Mouse (Mus musculus): ENCODE results near the gene 4931409K22Rik. TPM values are rescaled to one million over a fixed set of nuclear protein-coding genes. Genes with fewer than 3 reads are reported as not detected.

4931409K22Rik gene
- total RNA-seq (2021): not detected

DNA sequence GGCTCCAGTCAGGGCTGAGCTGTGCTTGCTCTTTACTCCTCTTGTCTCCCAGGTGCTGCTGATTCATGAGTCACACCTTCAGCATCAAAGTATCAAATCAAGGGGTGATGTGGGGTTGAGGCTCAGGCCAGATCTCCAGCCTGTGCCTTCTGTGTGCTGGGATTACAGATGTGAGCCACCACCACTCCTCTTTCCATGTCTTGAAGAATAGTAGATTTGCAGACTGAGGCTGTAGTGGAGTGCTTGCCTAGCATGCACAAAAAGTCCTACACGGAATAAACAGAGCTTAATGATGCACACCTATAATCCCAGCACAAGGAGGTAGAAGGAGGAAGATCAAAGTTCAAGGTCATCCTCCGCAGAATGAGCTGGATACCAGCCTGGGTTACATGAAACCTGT is at the start of gene 4931409K22Rik:
Gene 4931409K22Rik, minus strand, starts transcription at position 101 of the 400 bp plus-strand sequence.
- no peak for DNase-seq (ENCODE audit: extremely low spot score in 1 of 2, low spot score in 2 of 2)
- intact Hi-C loops (cut with DNase I): no loop called here

DNA sequence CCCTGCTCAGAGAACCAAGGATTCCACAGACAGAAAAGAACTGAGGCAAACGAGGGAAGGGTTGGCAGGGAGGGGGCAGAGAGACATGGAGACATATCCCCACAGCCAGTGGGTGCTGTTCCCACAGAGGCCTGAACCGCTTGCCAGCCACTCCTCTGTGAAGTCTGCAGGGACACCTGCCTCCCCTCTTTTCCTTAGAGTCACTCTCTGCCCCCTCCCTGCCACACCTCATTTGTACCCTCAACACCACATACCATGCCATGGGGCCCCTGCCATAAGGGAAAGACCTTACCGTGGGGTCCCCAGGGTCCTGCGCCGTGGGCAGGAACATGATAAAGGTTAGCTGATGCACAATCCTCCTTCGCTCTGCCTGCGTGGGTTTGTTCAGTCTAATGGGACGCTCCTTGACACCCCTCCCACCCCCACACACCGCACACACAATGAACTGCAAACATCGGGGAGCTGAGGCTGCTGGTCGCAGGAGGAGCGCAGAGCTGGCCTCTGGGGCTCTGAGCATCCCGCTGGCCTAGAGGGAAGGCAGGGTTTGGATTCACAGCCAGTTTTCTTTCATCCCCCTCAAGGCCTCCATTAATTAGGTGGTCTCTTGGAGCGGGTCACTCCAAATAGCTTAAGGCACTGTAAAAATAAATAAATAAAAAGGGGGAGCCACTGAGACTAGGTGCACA is 49.5 kb upstream of the 4931409K22Rik start:
- peak in 1 of 2 experiments; percentile 31 for DNase-seq (ENCODE audit: extremely low spot score in 1 of 2, low spot score in 2 of 2)
- intact Hi-C loops (cut with DNase I): no loop called here

DNA sequence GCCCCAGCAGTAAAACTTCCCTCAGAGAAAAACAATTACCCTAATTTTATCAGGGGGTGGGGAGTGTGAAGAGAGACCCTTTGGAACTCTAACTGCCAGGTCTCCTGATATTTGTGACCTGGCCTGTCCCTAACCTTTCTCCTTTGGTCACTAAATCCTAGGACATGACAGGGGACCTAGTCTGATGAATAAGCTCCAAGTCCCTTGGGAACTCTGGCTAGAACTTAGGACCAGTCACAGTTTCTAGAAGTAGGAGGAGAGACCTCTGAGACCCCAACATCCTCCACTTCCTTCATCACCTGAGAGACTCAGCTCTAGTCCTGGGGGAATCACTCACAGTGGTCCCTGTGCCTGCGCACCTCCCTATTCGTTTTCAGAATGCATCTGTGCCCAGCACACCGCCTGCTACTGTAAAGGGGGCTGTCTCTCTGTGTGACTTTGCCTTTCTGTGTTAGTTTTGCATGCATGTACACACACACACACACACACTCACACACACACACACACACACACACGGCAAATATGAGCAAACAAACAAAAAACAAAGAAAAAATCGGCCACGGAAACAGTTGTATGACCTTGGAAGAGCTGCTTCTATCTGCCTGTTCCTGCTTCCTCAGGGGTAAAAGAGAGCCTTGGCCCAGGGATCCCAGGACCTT is 48.8 kb upstream of the 4931409K22Rik start:
- DNase-seq (ENCODE audit: extremely low spot score in 1 of 2, low spot score in 2 of 2): no peak

DNA sequence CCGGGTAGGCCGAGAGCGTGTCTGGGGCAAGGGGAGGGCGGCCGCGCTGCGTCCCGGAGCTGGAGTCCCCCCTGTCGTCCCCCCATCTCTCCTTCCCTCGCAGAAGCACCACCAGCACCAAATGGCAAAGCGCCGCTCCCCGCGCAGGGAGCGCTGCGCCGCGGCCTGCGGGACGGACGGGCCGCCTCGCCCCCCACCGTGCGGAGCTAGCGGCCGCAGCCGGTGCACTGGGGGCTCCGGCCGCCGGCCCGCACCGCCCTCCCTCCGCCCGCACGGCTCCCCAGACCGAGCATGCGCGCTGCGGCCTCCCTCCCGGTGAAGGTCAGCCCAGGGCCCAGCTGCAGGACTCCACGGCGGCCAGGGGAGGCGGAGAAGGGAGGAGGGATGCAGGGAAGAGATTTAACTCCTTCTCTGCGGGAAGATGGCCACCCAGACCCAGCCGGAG is 48.1 kb upstream of the 4931409K22Rik start:
- intact Hi-C loops (cut with DNase I): no loop called here
- peak in 1 of 2 experiments; percentile 92 for DNase-seq (ENCODE audit: extremely low spot score in 1 of 2, low spot score in 2 of 2)

More for the DNA sequence above, 48.8 kb upstream of the 4931409K22Rik start:
- intact Hi-C loops (cut with DNase I): no loop called here

DNA sequence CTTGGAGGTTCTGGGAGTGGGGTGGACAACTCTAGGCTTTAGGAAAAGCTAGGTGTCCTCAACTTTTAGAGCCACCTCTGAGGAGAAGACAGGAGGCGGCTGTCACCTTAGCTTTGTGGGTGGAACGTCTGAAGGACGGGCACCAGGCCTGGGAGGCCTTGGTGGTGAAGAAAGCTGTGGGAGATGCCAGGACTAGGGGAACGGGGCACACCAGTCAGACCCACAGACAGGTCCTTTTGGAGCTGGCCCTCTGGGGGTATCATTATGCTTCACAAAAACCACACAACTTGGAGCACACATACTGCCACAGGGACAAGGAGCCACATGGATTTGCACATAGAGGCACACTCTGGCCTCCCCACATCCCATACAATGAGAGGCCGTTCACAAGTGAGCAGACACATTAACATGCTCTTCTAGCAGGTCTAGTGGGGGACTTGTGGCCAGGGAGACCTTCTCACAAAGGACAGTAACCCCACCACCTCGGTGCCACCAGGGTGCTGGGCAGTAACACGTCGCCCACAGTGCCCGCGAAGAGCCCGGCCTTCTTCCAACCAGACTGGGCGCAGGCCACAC is 47.6 kb upstream of the 4931409K22Rik start:
- peak in 1 of 2 experiments; percentile 23 for DNase-seq (ENCODE audit: extremely low spot score in 1 of 2, low spot score in 2 of 2)
- intact Hi-C loops (cut with DNase I): no loop called here

DNA sequence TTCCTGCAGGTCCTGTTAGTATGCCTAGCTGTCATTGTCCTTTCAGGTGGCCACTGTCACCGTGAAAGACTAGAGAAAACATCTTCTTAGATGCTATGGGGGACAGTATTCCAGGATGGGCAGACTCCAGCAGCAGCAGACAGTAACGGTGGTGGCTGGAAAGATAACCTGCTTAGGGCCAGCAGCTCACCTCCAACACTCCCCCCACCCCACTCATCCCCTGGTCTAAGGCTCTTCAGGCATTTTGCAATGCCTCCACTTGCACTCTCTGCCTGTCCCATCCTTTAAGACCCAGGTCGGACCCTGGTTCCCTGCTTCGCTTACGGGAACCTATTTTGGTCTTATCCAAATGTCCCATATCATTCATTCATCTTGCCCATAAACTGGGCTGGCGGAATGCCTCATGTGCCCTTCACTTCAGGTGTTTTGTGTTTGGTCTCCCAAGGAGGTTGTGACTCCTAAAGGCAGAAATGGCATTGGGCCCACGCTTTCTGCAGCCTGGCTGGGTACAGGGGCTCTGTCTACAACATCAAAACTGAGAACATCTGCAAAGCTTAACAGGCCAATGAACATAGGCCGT is 46.9 kb upstream of the 4931409K22Rik start:
- intact Hi-C loops (cut with DNase I): no loop called here
- DNase-seq (ENCODE audit: extremely low spot score in 1 of 2, low spot score in 2 of 2): peak in 1 of 2 experiments; percentile 29

DNA sequence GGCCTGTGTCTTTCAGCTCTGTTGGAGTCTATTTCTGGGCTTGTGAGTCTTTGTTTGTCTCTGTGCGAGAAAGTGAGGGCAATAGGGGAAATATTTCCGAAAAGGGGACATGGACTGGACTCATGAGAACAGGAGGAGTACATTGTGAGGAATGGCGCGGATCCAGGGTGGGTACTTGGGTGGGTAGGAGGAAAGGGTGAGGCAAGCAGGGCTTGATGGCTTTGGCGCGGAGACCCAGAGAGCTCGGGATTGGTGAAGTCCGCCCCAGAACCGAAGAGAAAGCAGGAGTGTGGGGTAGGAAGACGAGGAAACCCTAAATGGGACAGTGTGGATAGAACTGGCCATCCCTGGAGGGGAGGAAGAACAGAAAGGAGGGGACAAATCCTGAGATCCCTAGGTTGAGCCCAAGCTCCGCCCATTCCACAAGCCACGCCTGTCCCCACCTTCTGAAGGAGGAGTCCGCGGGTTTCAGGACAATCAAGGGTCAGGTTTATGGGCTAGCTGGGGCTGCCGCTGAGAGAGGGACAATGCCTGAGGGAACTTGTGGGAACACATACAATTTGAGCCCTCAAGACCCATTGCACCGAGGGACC is 46.2 kb upstream of the 4931409K22Rik start:
- peak in 1 of 2 experiments; percentile 86 for DNase-seq (ENCODE audit: extremely low spot score in 1 of 2, low spot score in 2 of 2)
- intact Hi-C loops (cut with DNase I): no loop called here

DNA sequence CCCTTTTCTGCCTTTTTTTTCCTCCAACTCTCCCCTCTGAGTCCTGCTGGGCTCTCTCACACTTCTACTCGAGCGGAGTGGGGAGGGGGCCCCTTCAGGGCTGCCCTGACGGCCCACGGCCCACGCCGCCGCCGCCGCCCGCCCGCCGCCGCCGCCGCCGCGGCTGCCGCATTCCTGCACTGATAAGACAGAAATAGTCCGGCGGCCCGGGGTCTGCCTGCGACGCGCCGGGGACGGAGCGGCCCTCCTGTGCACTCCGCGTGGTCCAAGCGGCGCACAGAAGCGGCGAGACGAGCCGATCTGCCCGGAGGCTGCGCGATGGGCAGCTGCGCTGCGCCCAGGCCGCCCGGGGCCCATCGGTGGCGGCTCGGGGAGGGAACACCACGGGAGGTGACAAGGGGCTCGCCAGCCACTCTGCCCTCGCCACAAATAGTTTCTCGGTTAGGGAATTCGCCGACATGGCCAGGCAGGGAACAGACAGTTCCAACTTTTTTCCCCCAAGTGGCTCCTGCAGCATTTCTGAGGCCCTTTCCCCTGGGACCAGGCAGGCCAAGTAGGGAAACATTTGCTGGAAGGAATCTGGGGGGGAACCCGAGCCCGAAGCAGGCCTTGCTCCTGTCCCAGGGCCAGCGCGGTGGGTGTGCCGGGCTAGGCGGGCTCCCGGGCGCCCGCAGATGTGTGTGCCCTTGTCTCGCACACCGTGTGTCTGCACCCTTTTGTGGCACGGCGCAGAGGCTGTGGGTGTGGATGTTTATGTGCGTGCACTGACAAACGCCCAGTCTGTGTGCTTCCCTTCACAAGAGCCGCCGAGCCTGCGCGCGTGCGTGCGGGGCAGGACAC is 45.5 kb upstream of the 4931409K22Rik start:
- intact Hi-C loops (cut with DNase I): no loop called here
- DNase-seq (ENCODE audit: extremely low spot score in 1 of 2, low spot score in 2 of 2): peak in 1 of 2 experiments; percentile 85

DNA sequence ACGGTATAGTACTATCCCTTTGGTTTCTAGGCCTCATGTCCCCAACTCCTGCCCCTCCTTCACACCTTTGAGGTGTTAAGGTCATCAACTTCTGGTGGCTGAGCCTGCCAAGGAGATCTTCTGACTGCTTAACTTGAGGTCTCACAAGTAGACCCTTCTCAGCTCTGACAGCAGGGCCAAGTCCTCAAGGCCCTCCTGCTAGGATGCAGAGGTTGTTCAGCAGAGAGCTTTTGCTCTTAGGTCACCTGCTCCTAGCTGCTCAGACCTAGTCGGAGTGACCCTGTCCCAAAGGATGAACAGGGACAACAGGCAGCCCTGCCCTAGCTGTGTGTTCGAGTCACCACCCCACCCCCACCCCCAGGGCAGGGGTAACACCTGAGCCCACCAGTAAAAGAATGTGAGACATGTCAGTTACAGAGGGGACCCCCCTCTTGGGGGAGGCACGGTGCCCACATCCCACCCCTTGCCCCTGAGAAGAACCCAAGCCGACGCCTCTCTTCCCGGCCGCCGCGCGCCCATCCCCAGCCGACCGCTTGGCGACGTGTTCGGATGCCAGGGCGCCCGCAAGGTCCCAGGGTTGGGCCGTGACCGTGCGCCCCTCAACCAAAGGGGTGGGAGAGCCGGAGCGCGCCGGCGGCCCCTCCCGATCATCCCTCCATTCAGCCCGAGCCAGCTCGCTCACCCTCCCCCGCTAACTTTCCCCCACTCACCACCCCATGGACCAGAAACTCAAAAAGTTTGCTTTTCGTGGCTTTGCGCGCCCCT is 44.6 kb upstream of the 4931409K22Rik start:
- intact Hi-C loops (cut with DNase I): no loop called here
- peak in 1 of 2 experiments; percentile 54 for DNase-seq (ENCODE audit: extremely low spot score in 1 of 2, low spot score in 2 of 2)

DNA sequence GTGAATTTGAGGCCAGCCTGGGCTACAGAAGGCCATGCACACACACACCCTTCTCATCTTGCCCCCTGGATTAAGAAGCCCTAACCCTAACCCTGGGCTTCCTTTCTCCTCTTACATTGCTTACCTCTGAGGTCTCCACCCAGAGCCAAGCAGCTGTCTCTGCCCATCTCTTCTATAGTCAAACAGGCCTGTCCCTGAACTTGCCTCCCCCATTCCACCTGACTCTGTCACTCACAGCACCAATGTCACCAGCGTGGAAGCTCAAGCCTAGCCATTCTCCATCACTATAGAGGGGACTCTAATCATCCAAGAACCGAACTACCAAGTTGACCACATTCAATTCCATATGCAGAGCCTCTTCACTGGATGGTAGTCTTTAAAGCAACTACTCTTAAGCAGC is 43.6 kb upstream of the 4931409K22Rik start:
- intact Hi-C loops (cut with DNase I): no loop called here
- no peak for DNase-seq (ENCODE audit: extremely low spot score in 1 of 2, low spot score in 2 of 2)

DNA sequence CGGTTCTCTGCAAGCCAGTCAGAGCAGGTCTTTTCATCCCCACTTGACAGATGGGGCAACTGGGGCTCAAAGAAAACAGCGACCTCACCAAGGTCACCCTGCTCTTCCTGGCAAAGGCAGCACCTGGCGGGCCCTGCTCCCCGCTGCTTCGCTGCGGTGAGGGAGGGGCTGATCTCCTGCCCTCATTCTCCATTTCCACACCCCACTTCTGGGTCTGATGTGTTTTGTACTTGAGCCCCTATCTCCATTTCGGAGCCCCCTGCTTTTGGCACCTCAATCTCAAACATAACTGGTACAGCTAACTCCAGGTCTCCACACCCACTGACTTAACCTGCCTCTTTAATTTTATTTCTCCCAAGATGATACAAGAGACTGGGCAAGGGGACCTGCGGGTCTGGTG is 42.5 kb upstream of the 4931409K22Rik start:
- intact Hi-C loops (cut with DNase I): loop anchor here (5.0 kb wide), 1 partner anchor 53 kb away; no protein-coding TSS in a partner anchor

DNA sequence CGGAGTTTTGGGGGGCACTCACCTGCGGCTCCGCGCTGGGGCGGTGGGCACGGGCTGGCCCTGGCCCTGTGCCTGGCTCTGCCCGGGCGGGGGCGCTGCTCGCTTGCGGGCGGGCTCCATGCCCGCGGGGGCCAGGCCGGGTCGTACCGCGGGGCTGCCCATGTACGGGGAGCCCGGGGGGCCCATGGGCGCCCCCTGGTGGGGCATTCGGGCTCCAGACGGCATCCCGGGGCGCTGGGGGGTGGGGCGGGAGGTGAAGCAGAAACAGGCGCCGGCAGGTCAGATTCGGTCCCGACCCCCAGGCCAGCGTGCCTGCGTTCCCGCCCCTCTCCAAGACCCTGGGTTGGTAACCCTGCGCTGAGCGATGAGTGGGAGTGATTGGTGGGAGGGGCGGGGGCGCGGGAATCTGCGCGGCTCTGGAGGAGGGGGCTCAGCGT is 42.0 kb upstream of the 4931409K22Rik start:
- DNase-seq (ENCODE audit: extremely low spot score in 1 of 2, low spot score in 2 of 2): peak in 1 of 2 experiments; percentile 81
- intact Hi-C loops (cut with DNase I): loop anchor here (5.0 kb wide), 1 partner anchor 54 kb away; no protein-coding TSS in a partner anchor

More for the DNA sequence above, 42.5 kb upstream of the 4931409K22Rik start:
- DNase-seq (ENCODE audit: extremely low spot score in 1 of 2, low spot score in 2 of 2): peak in 1 of 2 experiments; percentile 23

DNA sequence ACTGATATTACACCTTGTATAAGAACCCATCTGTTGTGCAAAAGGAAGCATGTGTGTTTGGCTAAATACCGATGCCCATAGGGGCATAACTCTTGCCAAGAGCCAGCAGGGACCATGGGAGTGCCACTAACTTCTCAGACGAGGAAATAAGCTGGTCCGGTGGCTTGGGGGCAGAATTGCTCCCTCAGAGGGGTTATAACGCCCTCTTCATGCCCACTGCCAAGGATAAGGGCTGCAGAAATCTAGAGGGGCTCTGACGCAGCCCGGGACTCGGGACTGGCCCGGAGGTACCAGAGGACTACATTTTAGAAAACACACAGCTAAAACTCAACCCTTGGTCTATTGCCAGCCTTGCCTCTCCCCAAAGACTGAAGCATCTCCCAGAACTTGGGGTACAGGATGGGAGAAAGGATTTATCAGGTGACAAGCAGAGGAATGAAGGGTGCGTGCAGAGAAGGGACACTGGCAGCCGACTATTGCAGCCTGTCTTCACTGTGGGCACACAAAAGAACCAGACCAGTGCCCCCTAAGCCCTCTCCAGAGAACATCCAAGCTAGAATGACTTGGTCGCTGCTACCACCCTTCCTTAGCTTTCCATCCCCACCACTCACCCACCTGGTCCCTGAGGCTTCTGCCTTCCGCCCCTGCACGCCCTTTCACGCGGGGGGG is 41.4 kb upstream of the 4931409K22Rik start:
- DNase-seq (ENCODE audit: extremely low spot score in 1 of 2, low spot score in 2 of 2): peak in 1 of 2 experiments; percentile 30
- intact Hi-C loops (cut with DNase I): loop anchor here (5.0 kb wide), 1 partner anchor 54 kb away; no protein-coding TSS in a partner anchor

DNA sequence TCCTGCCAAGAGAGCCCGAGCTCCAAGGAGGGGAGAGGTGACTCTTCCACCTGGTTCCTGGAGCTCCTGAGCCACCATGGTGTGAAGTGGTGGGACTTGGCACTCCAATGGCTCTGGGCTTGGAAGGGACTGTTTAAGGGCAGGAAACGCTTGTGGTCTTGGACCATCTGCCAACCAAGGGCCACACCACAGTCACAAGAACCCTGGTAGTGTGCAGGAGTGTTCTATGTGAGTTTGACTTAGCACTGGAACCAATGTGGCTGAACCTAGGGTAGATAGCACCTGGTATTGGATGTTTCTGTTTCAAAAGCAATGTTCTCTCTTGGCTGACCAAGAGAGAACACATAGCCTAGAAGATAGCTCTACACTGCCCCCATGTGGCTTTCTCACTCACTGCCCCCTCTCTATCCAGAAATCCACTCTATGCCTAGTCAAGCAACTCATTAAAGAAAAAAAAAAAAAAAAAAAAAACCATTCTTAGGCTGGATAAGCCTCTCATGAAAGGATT is 40.7 kb upstream of the 4931409K22Rik start:
- DNase-seq (ENCODE audit: extremely low spot score in 1 of 2, low spot score in 2 of 2): peak; percentile 80 to 83
- intact Hi-C loops (cut with DNase I): loop anchor here (5.0 kb wide), 1 partner anchor 55 kb away; no protein-coding TSS in a partner anchor

DNA sequence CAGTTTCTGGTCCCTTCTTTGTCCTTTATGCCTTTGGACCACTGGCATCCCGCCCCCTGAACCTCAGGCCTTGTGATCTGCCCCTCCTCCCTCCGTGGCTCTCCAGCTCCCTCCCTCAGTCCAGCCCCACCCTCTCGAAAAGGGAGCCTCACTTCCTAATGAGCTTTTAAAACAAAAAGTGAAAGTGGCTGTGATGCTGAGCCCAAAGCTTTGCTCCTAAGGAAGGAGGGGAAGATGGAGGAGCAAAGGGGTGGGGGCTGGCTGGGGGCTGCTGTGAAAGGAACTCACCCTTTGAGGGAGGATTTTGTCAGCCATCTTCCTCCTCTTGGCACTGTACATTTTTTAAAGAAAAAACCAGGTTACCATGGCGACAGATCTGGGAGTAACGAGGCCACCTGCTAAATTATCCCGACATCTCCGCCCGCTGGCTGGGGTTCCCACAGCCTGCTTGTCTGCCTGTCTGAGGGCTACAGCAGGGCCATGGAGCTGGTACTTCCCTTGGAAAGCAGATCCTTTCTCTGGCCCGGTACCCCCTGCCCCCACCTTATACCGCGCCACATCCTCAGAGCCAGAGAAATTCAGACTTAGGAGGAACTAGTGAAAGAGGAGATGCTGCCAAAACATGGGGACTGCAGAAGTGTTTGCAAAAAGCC is 40.0 kb upstream of the 4931409K22Rik start:
- peak; percentile 72 to 87 for DNase-seq (ENCODE audit: extremely low spot score in 1 of 2, low spot score in 2 of 2)
- intact Hi-C loops (cut with DNase I): loop anchor here (5.0 kb wide), 1 partner anchor 56 kb away; no protein-coding TSS in a partner anchor

Measured in left cerebral cortex, postnatal 10 days (tissue).